Comparison of ENCODE assay signal across 8 mouse cellular contexts in genomic region chr6:108659726-108660205, GRCm38 (mm10). TPM values are rescaled to one million over a fixed set of nuclear protein-coding genes. Genes with fewer than 3 reads are reported as not detected.
DNase-seq lines count a peak whose midpoint lies in the region; ATAC-seq lines count a peak whose summit lies in the region.

No protein-coding gene starts in this region.

- H3K9ac ChIP-seq in hindbrain, embryonic 12.5 days, result peak overlapping the region; percentile 70

- H3K79me2 ChIP-seq in macrophage (ENCODE audit: inconsistent target), result peaks cover 39% of the 10 kb centered on the region; the same call in 1 of the 2 replicates

- peak; percentile 90 for DNase-seq in adrenal gland, adult 8-10 months
- DNase-seq in cerebellum, postnatal 36 days, result peak; percentile 92 to 94
- peak; percentile 87 to 91 for DNase-seq in frontal cortex, postnatal 36 days (ENCODE audit: low spot score in 2 of 2)
- DNase-seq in left cerebral cortex, postnatal 10 days (ENCODE audit: extremely low spot score in 1 of 2, low spot score in 2 of 2), result peak; percentile 79 to 95
- peak; percentile 89 for DNase-seq in right cerebral cortex, postnatal 25 days

- intact Hi-C loops in left cerebral cortex, postnatal 10 days (cut with DNase I), result loop anchor here (2.0 to 5.0 kb wide), 3 partner anchors 49 to 233 kb away; no protein-coding TSS in a partner anchor

- no peaks in the 10 kb centered on the region for H3K9me3 ChIP-seq in hindbrain, embryonic 12.5 days (replicated peaks)

- peak overlapping the region; percentile 100 for H3K4me2 ChIP-seq in hindbrain, embryonic 12.5 days (replicated peaks)

- WGBS in hindbrain, embryonic 12.5 days, result 5% methylated on average over 4 of the region's 35 CpGs
- under 1% methylated on average over 20 of the region's 35 CpGs for WGBS in macrophage (ENCODE audit: missing documents)

- peak overlapping the region; percentile 56 for H3K4me3 ChIP-seq in hindbrain, embryonic 12.5 days
- peak overlapping the region; percentile 25 for H3K4me3 ChIP-seq in macrophage (ENCODE audit: inconsistent target)

- peak; percentile 80 for ATAC-seq in hindbrain, embryonic 12.5 days (ENCODE audit: low FRiP score)
- ATAC-seq in activated CD4-positive, CD25-positive, alpha-beta regulatory T cell, adult 4 months, result no peak

- H3K27me3 ChIP-seq in hindbrain, embryonic 12.5 days, result peaks cover 31% of the 10 kb centered on the region

- H3K27ac ChIP-seq in hindbrain, embryonic 12.5 days, result peak overlapping the region; percentile 86
- peak overlapping the region; percentile 93 for H3K27ac ChIP-seq in macrophage

- H3K4me1 ChIP-seq in hindbrain, embryonic 12.5 days, result peaks cover 17% of the 10 kb centered on the region

- H3K36me3 ChIP-seq in hindbrain, embryonic 12.5 days, result no peaks in the 10 kb centered on the region
- H3K36me3 ChIP-seq in macrophage (ENCODE audit: inconsistent target), result 0 out of 2 replicates have a peak, but pooled peaks cover 4% of the 10 kb centered on the region

RNA-seq across cellular contexts. Expression of gene Bhlhe40, which starts 0.7 kb away (rescaled TPM):
- total RNA-seq in adrenal gland, adult 8-10 months (2022), result 10 to 100 TPM; 51.3 to 72.1 (median 68.6) TPM
- 3.6 and 3.9 TPM in 2 replicates for polyA plus RNA-seq in hindbrain, embryonic 12.5 days (2016; fragmentation: Nextera tagmentation; extraction: Ambion mirVana)
- 10 to 100 TPM; 38.5 to 40.6 TPM for total RNA-seq in left cerebral cortex, postnatal 10 days (2021)
- total RNA-seq in macrophage (2018; cell fraction: chromatin; rRNA removed), result 100 to 1,000 TPM in 2 of 26 experiments, 10 to 100 TPM in 17, 1 to 10 TPM in 7; 3.4 to 140 (median 20.8) TPM
- 10 to 100 TPM in 17 of 26 experiments, 1 to 10 TPM in 9; 3.5 to 84.2 (median 19.2) TPM for total RNA-seq in macrophage (2018; cell fraction: cytosol; rRNA removed)
- 100 to 1,000 TPM in 2 of 26 experiments, 10 to 100 TPM in 19, 1 to 10 TPM in 5; 6.5 to 105 (median 23.2) TPM for total RNA-seq in macrophage (2018; cell fraction: nucleus; rRNA removed)
- polyA plus RNA-seq in macrophage (2018), result 14.2 to 18.7 TPM (median 16.9 TPM) in 3 replicates
- 100 to 1,000 TPM in 1 of 2 experiments, 10 to 100 TPM in 1; 73.9 to 107 TPM for polyA plus RNA-seq in activated CD4-positive, CD25-positive, alpha-beta regulatory T cell, adult 4 months (2017; shearing (Covaris generic))
